Mouse (Mus musculus) embryonic facial prominence, embryonic 13.5 days (tissue): ENCODE data around the gene Ube2q1. TPM values are rescaled to one million over a fixed set of nuclear protein-coding genes. Genes with fewer than 3 reads are reported as not detected.
"Not testable (repeated sequence)": the region's sequence is repeated elsewhere in the genome, so short reads cannot be mapped to it uniquely, and the experiment has no call there.

Experiments
- ATAC-seq: fragments of 200-750 bp; cut with Nextera tagmentation; 2 replicates; pipeline ENCODE4 v1.8.0; 2017; ENCODE audit warnings: low read depth; ENCODE audit not compliant: insufficient number of reproducible peaks, insufficient read depth, low FRiP score, low TSS enrichment
- H3K27ac ChIP-seq: fragments of 300-500 bp; sonication (generic); 2 replicates; pipeline ENCODE4 v1.5.1; 2015; ENCODE audit warnings: moderate library complexity, mild to moderate bottlenecking, inconsistent platforms
- H3K27me3 ChIP-seq: fragments of 300-500 bp; sonication (generic); 2 replicates; pipeline ENCODE4 v1.6.1; 2015; ENCODE audit warnings: mild to moderate bottlenecking, inconsistent platforms
- H3K36me3 ChIP-seq: fragments of 300-500 bp; sonication (generic); 2 replicates; pipeline ENCODE4 v1.6.1; 2015; ENCODE audit warnings: mild to moderate bottlenecking, inconsistent platforms
- H3K4me1 ChIP-seq: fragments of 300-500 bp; sonication (generic); 2 replicates; pipeline ENCODE4 v1.6.1; 2015; ENCODE audit warnings: inconsistent platforms
- H3K4me2 ChIP-seq: fragments of 300-500 bp; sonication (generic); 2 replicates; pipeline ENCODE4 v1.6.1; 2015; ENCODE audit warnings: moderate library complexity, mild to moderate bottlenecking, inconsistent platforms
- H3K4me3 ChIP-seq: fragments of 300-500 bp; sonication (generic); 2 replicates; pipeline ENCODE4 v1.5.1; 2015; ENCODE audit warnings: mild to moderate bottlenecking, inconsistent platforms
- H3K9ac ChIP-seq: fragments of 300-500 bp; sonication (generic); 2 replicates; pipeline ENCODE4 v1.6.1; 2015; ENCODE audit warnings: mild to moderate bottlenecking, inconsistent platforms
- H3K9me3 ChIP-seq: fragments of 300-500 bp; sonication (generic); 2 replicates; pipeline ENCODE4 v1.6.1; 2016; ENCODE audit warnings: inconsistent platforms
- WGBS: fragments of 180-500 bp; shearing (Covaris S2); methylation state at CpG from one replicate; pipeline ENCODE4 v1.1.7; 2015; ENCODE audit warnings: mixed read lengths; 5-methylcytosine and 5-hydroxymethylcytosine counted together
- polyA plus RNA-seq: library from polyadenylated mRNA; unstranded; fragments of >200 nt; fragmentation: Nextera tagmentation; extraction: Ambion mirVana; gene quantifications from 2 replicates; pipeline ENCODE4 v1.2.1, GENCODE M21; 2015

The Ube2q1 gene
- polyA plus RNA-seq, 1 experiment from 2014 or later, result 14.2 TPM

- WGBS, result 56% methylated on average over 2 of the region's 2 CpGs
- ATAC-seq, result no peak
These were observed 21.2 kb downstream of the Ube2q1 start for GRCm38 (mm10) chr3:89794616-89795015.

GRCm38 (mm10) chr3:89795746-89796145 is 22.3 kb downstream of the Ube2q1 start:
- no peak overlapping the region for H3K4me2 ChIP-seq
- H3K9me3 ChIP-seq, result no peaks in the 10 kb centered on the region
- 0 out of 2 replicates have a peak, but pooled peaks cover 5% of the 10 kb centered on the region for H3K4me1 ChIP-seq
- H3K36me3 ChIP-seq, result no peaks in the 10 kb centered on the region
- 59% methylated on average over 5 of the region's 5 CpGs for WGBS
- ATAC-seq, result no peak
- H3K27ac ChIP-seq, result no peak overlapping the region
- 0 out of 2 replicates have a peak, but pooled peaks cover 3% of the 10 kb centered on the region for H3K27me3 ChIP-seq
- H3K9ac ChIP-seq, result no peak overlapping the region
- H3K4me3 ChIP-seq, result no peak overlapping the region

More at GRCm38 (mm10) chr3:89794616-89795015, 21.2 kb downstream of the Ube2q1 start:
- Histone ChIP-seq H3K4me3 (no peak overlapping the region), H3K9ac (no peak overlapping the region), H3K4me1 (0 out of 2 replicates have a peak, but pooled peaks cover 4% of the 10 kb centered on the region), H3K9me3 (no peaks in the 10 kb centered on the region), H3K4me2 (no peak overlapping the region), H3K36me3 (no peaks in the 10 kb centered on the region), H3K27ac (no peak overlapping the region), H3K27me3 (0 out of 2 replicates have a peak, but pooled peaks cover 3% of the 10 kb centered on the region)

- Histone ChIP-seq H3K9me3 (no peaks in the 10 kb centered on the region), H3K4me2 (no peak overlapping the region)
- no peak for ATAC-seq
These were observed 22.9 kb downstream of the Ube2q1 start for GRCm38 (mm10) chr3:89796358-89796757.

GRCm38 (mm10) chr3:89798518-89798917 is 25.1 kb downstream of the Ube2q1 start:
- Histone ChIP-seq H3K27me3 (0 out of 2 replicates have a peak, but pooled peaks cover 3% of the 10 kb centered on the region), H3K36me3 (no peaks in the 10 kb centered on the region), H3K27ac (no peak overlapping the region), H3K9me3 (no peaks in the 10 kb centered on the region), H3K4me2 (no peak overlapping the region), H3K9ac (no peak overlapping the region), H3K4me3 (no peak overlapping the region), H3K4me1 (0 out of 2 replicates have a peak, but pooled peaks cover 5% of the 10 kb centered on the region)
- ATAC-seq, result no peak
- 88% methylated on average over 3 of the region's 3 CpGs for WGBS

More at GRCm38 (mm10) chr3:89796358-89796757, 22.9 kb downstream of the Ube2q1 start:
- Histone ChIP-seq H3K4me1 (0 out of 2 replicates have a peak, but pooled peaks cover 5% of the 10 kb centered on the region), H3K36me3 (no peaks in the 10 kb centered on the region), H3K9ac (no peak overlapping the region), H3K27me3 (0 out of 2 replicates have a peak, but pooled peaks cover 3% of the 10 kb centered on the region), H3K27ac (no peak overlapping the region), H3K4me3 (no peak overlapping the region)
- WGBS, result 54% methylated on average over 4 of the region's 4 CpGs

GRCm38 (mm10) chr3:89799476-89799875 is 26.1 kb downstream of the Ube2q1 start:
- H3K9me3 ChIP-seq, result no peaks in the 10 kb centered on the region
- 0 out of 2 replicates have a peak, but pooled peaks cover 3% of the 10 kb centered on the region for H3K27me3 ChIP-seq
- no peak overlapping the region for H3K4me3 ChIP-seq
- H3K27ac ChIP-seq, result no peak overlapping the region
- WGBS, result 5% methylated on average over 13 of the region's 13 CpGs
- ATAC-seq, result no peak
- 0 out of 2 replicates have a peak, but pooled peaks cover 5% of the 10 kb centered on the region for H3K4me1 ChIP-seq
- H3K36me3 ChIP-seq, result no peaks in the 10 kb centered on the region
- H3K4me2 ChIP-seq, result peak overlapping the region; percentile 44
- H3K9ac ChIP-seq, result peak overlapping the region; percentile 4; the same call in 1 of the 2 replicates

GRCm38 (mm10) chr3:89800078-89800477 is 26.7 kb downstream of the Ube2q1 start:
- not testable (repeated sequence) for H3K27ac ChIP-seq, ATAC-seq, H3K27me3 ChIP-seq, H3K4me1 ChIP-seq, H3K4me3 ChIP-seq, H3K9ac ChIP-seq, H3K36me3 ChIP-seq, H3K9me3 ChIP-seq, H3K4me2 ChIP-seq
- WGBS, result 29% methylated on average over 3 of the region's 3 CpGs

GRCm38 (mm10) chr3:89800774-89801506 is 27.5 kb downstream of the Ube2q1 start:
- H3K9ac ChIP-seq, result no peak overlapping the region
- 55% methylated on average over 5 of the region's 5 CpGs for WGBS
- no peak overlapping the region for H3K27ac ChIP-seq
- no peak overlapping the region for H3K4me2 ChIP-seq
- H3K36me3 ChIP-seq, result no peaks in the 10 kb centered on the region
- no peak for ATAC-seq
- H3K4me1 ChIP-seq, result 0 out of 2 replicates have a peak, but pooled peaks cover 5% of the 10 kb centered on the region
- no peak overlapping the region for H3K4me3 ChIP-seq
- 0 out of 2 replicates have a peak, but pooled peaks cover 3% of the 10 kb centered on the region for H3K27me3 ChIP-seq
- no peaks in the 10 kb centered on the region for H3K9me3 ChIP-seq

- no peak for ATAC-seq
- 0 out of 2 replicates have a peak, but pooled peaks cover 5% of the 10 kb centered on the region for H3K4me1 ChIP-seq
- H3K9ac ChIP-seq, result no peak overlapping the region
- no peak overlapping the region for H3K4me2 ChIP-seq
- no peaks in the 10 kb centered on the region for H3K36me3 ChIP-seq
- WGBS, result 15% methylated on average over 3 of the region's 3 CpGs
- H3K9me3 ChIP-seq, result no peaks in the 10 kb centered on the region
- no peak overlapping the region for H3K27ac ChIP-seq
- no peak overlapping the region for H3K4me3 ChIP-seq
- H3K27me3 ChIP-seq, result 0 out of 2 replicates have a peak, but pooled peaks cover 3% of the 10 kb centered on the region
These were observed 28.1 kb downstream of the Ube2q1 start for GRCm38 (mm10) chr3:89801507-89801847.

GRCm38 (mm10) chr3:89802876-89803275 is 29.5 kb downstream of the Ube2q1 start:
- Histone ChIP-seq H3K27me3 (0 out of 2 replicates have a peak, but pooled peaks cover 3% of the 10 kb centered on the region), H3K27ac (no peak overlapping the region), H3K4me3 (no peak overlapping the region), H3K4me1 (0 out of 2 replicates have a peak, but pooled peaks cover 5% of the 10 kb centered on the region), H3K9ac (no peak overlapping the region), H3K36me3 (no peaks in the 10 kb centered on the region), H3K4me2 (no peak overlapping the region), H3K9me3 (no peaks in the 10 kb centered on the region)
- whole genome bisulfite sequencing, result 61% methylated on average over 15 of the region's 15 CpGs
- ATAC-seq, result no peak

GRCm38 (mm10) chr3:89805179-89805578 is 31.8 kb downstream of the Ube2q1 start:
- Histone ChIP-seq H3K27me3 (no peaks in the 10 kb centered on the region), H3K36me3 (no peaks in the 10 kb centered on the region), H3K4me2 (no peak overlapping the region), H3K27ac (no peak overlapping the region), H3K9ac (no peak overlapping the region), H3K4me3 (no peak overlapping the region), H3K9me3 (no peaks in the 10 kb centered on the region), H3K4me1 (no peaks in the 10 kb centered on the region)
- 56% methylated on average over 4 of the region's 4 CpGs for whole genome bisulfite sequencing
- ATAC-seq, result no peak

GRCm38 (mm10) chr3:89806751-89807150 is 33.3 kb downstream of the Ube2q1 start:
- WGBS, result 87% methylated on average over 2 of the region's 2 CpGs
- ATAC-seq, result no peak
- Histone ChIP-seq H3K4me1 (no peaks in the 10 kb centered on the region), H3K27ac (no peak overlapping the region), H3K4me2 (no peak overlapping the region), H3K36me3 (no peaks in the 10 kb centered on the region), H3K9me3 (no peaks in the 10 kb centered on the region), H3K27me3 (no peaks in the 10 kb centered on the region), H3K9ac (no peak overlapping the region), H3K4me3 (no peak overlapping the region)

GRCm38 (mm10) chr3:89807171-89807570 is 33.8 kb downstream of the Ube2q1 start:
- no peaks in the 10 kb centered on the region for H3K9me3 ChIP-seq
- H3K9ac ChIP-seq, result no peak overlapping the region
- H3K4me1 ChIP-seq, result no peaks in the 10 kb centered on the region
- H3K4me2 ChIP-seq, result no peak overlapping the region
- no peak for ATAC-seq
- WGBS, result 91% methylated on average over 3 of the region's 3 CpGs
- no peaks in the 10 kb centered on the region for H3K27me3 ChIP-seq
- no peak overlapping the region for H3K27ac ChIP-seq
- no peaks in the 10 kb centered on the region for H3K36me3 ChIP-seq
- no peak overlapping the region for H3K4me3 ChIP-seq
